Mouse (Mus musculus): ENCODE results near the gene Ccl9. TPM values are rescaled to one million over a fixed set of nuclear protein-coding genes. Genes with fewer than 3 reads are reported as not detected.

Ccl9 gene
- total RNA-seq, 2 experiments from 2014 or later = 2.9 to 5.3 TPM

- no peak for DNase-seq
- intact Hi-C loops (cut with DNase I) = no loop called here
Observed at GRCm38 (mm10) chr11:83544214-83544613, 34.2 kb downstream of the Ccl9 start.

GRCm38 (mm10) chr11:83541415-83541814, 37.0 kb downstream of the Ccl9 start:
- DNase-seq = no peak
- intact Hi-C loops (cut with DNase I) = no loop called here

- DNase-seq = no peak
- intact Hi-C loops (cut with DNase I) = no loop called here
Observed at GRCm38 (mm10) chr11:83540931-83541330, 37.5 kb downstream of the Ccl9 start.

- no peak for DNase-seq
- intact Hi-C loops (cut with DNase I) = no loop called here
Observed at GRCm38 (mm10) chr11:83538705-83539314, 39.6 kb downstream of the Ccl9 start.

- intact Hi-C loops (cut with DNase I) = no loop called here
- no peak for DNase-seq
Observed at GRCm38 (mm10) chr11:83536831-83537230, 41.6 kb downstream of the Ccl9 start.

- DNase-seq = peak; percentile 86 to 87
- intact Hi-C loops (cut with DNase I) = no loop called here
Observed at GRCm38 (mm10) chr11:83534609-83535423, 43.6 kb downstream of the Ccl9 start.

GRCm38 (mm10) chr11:83534143-83534542, 44.3 kb downstream of the Ccl9 start:
- intact Hi-C loops (cut with DNase I) = no loop called here
- no peak for DNase-seq

GRCm38 (mm10) chr11:83533192-83533591, 45.2 kb downstream of the Ccl9 start:
- intact Hi-C loops (cut with DNase I) = no loop called here
- DNase-seq = no peak

GRCm38 (mm10) chr11:83530360-83530759, 48.1 kb downstream of the Ccl9 start, which contains the start of gene Ccl5:
Gene Ccl5, minus strand, starts transcription at chr11:83530518.
- intact Hi-C loops (cut with DNase I) = no loop called here
- DNase-seq = no peak

GRCm38 (mm10) chr11:83529024-83529423, 49.4 kb downstream of the Ccl9 start:
- DNase-seq = no peak
- intact Hi-C loops (cut with DNase I) = no loop called here

Other genes starting within 250 kb of the Ccl9 start
- gene Rasl10b, start 169.5 kb downstream of the Ccl9 start, total RNA-seq (2021) = 10 to 100 TPM; 25.7 to 25.9 TPM
- gene Gas2l2, start 149.2 kb downstream of the Ccl9 start, total RNA-seq (2021) = not detected
- gene 1700020L24Rik, start 141.0 kb downstream of the Ccl9 start, total RNA-seq (2021) = not detected
- gene Mmp28, start 115.6 kb downstream of the Ccl9 start, total RNA-seq (2021) = 1 to 10 TPM; 7.4 to 8.4 TPM
- 10 to 100 TPM; 39.8 to 46.3 TPM for gene Taf15, start 105.5 kb downstream of the Ccl9 start, total RNA-seq (2021)
- gene Heatr9, start 56.5 kb downstream of the Ccl9 start, total RNA-seq (2021) = not detected
- not detected for gene Ccl5, start 48.1 kb downstream of the Ccl9 start, total RNA-seq (2021)
- gene Ccl6, start 14.5 kb upstream of the Ccl9 start, total RNA-seq (2021) = 1 to 10 TPM; 3.0 to 4.5 TPM
- gene Rpl9-ps1, start 67.0 kb upstream of the Ccl9 start, total RNA-seq (2021) = not detected
- under 1 TPM in 1 of 2 experiments, not detected in 1; 0.35 TPM for gene Ccl3, start 70.7 kb upstream of the Ccl9 start, total RNA-seq (2021)
- not detected for gene Ccl4, start 83.9 kb upstream of the Ccl9 start, total RNA-seq (2021)
- 1 to 10 TPM in 1 of 2 experiments, under 1 TPM in 1; 0.91 to 1.1 TPM for gene Wfdc17, start 125.4 kb upstream of the Ccl9 start, total RNA-seq (2021)
- gene Wfdc18, start 130.4 kb upstream of the Ccl9 start, total RNA-seq (2021) = under 1 TPM in 1 of 2 experiments, not detected in 1; 0.74 TPM
- gene Wfdc21, start 168.3 kb upstream of the Ccl9 start, total RNA-seq (2021) = not detected
- gene Heatr6, start 175.1 kb upstream of the Ccl9 start, total RNA-seq (2021) = 1 to 10 TPM; 8.0 to 8.2 TPM

Measured in heart, postnatal 10 days (tissue).